Mouse (Mus musculus) thymus, postnatal 0 days (tissue): ENCODE data around the gene Brip1. TPM values are rescaled to one million over a fixed set of nuclear protein-coding genes. Genes with fewer than 3 reads are reported as not detected.

Experiments used
- DNase-seq: peaks from one replicate; pipeline ENCODE4 v3.0.0-alpha.2; 2015; ENCODE audit warnings: low spot score
- polyA plus RNA-seq: library from polyadenylated mRNA; unstranded; fragments of >200 nt; fragmentation: Nextera tagmentation; extraction: Ambion mirVana; gene quantifications from 2 replicates; pipeline ENCODE4 v1.2.1, GENCODE M21; 2015

Gene Brip1
- polyA plus RNA-seq, 1 experiment from 2014 or later, result 11.3 TPM

- no peak for DNase-seq
Measured at GRCm38 (mm10) chr11:86026556-86027194, 174.3 kb downstream of the Brip1 start.

GRCm38 (mm10) chr11:86022439-86022838, 178.6 kb downstream of the Brip1 start:
- no peak for DNase-seq

GRCm38 (mm10) chr11:86020033-86020432, 181.0 kb downstream of the Brip1 start:
- DNase-seq, result no peak

GRCm38 (mm10) chr11:86016242-86016641, 184.8 kb downstream of the Brip1 start:
- DNase-seq, result no peak

- no peak for DNase-seq
Measured at GRCm38 (mm10) chr11:86013087-86013486, 187.9 kb downstream of the Brip1 start.

GRCm38 (mm10) chr11:86010458-86010857, 190.5 kb downstream of the Brip1 start:
- DNase-seq, result no peak

- no peak for DNase-seq
Measured at GRCm38 (mm10) chr11:86008211-86008905, 192.6 kb downstream of the Brip1 start.

Other genes starting within 250 kb of the Brip1 start
- gene Ints2, start 56.4 kb upstream of the Brip1 start, polyA plus RNA-seq, result 18.4 and 19.1 TPM in 2 replicates
- gene Med13, start 156.4 kb upstream of the Brip1 start, polyA plus RNA-seq, result 10.0 and 15.1 TPM in 2 replicates